Mouse (Mus musculus) splenic B cell, adult 2 months (primary cell): ENCODE measurements at regions not wholly inside any gene's neighbourhood (a gene's known extent, or its start where the extent isn't known, plus 50 kb on each side); places are given as distances from the start of the nearest gene placed in this dataset.
"Not testable (repeated sequence)": the region's sequence is repeated elsewhere in the genome, so short reads cannot be mapped to it uniquely, and the experiment has no call there.

ENCODE experiments used
- DNase-seq: peaks from one replicate; pipeline ENCODE4 v3.0.0-alpha.2; 2011; ENCODE audit warnings: low read depth, low spot score
- H3K27me3 ChIP-seq: 2 replicates; pipeline ENCODE4 v1.6.1; 2012; ENCODE audit warnings: mild to moderate bottlenecking, low read length, moderate library complexity, mixed read lengths; ENCODE audit not compliant: control insufficient read depth, poor library complexity, insufficient read depth, severe bottlenecking
- H3K36me3 ChIP-seq: 2 replicates; pipeline ENCODE4 v1.6.1; 2012; ENCODE audit warnings: mild to moderate bottlenecking, low read length, moderate library complexity, mixed read lengths; ENCODE audit not compliant: control insufficient read depth, poor library complexity, insufficient read depth, severe bottlenecking

DNA sequence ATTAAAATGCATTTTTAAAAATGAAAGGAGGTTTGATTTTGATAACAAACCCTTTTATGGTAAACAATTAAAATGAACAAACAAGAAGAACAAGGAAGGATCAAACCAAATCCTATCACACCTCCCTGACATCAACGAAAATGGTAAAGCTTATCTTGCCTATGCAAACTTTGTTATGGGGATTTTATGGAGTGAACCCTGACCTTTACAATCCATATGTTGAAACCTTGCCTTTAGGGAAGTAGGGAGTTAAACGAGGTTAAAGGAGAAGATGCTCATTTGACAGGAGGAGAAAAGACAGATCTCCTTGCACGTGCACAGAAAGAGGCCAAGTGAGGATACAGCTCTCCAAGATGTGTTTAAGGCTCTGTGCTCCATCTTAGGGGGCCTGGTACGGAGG is 379.5 kb upstream of the Dab2 start:
- H3K27me3 ChIP-seq, result no peaks in the 10 kb centered on the region
- no peak for DNase-seq
- no peaks in the 10 kb centered on the region for H3K36me3 ChIP-seq

DNA sequence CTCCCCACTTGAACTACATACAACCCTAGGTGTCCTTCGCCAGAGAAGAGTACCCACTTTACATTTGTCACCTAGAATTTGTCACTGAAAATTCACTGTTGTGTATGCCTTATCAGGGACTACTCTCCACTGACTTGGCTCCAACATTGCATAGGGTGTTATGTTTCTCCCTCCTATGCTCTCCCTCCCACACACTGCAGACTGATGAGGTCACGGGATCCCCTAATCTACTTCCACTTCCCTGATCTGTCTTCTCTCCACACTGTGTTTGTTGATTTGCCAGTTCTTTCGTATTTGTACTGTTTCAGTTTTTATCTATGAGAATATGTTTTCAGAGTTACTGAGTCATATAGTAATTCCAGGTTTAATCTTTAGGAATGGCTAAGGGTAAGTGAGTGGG is 371.8 kb upstream of the Dab2 start:
- DNase-seq, result no peak
- Histone ChIP-seq H3K36me3 (no peaks in the 10 kb centered on the region), H3K27me3 (no peaks in the 10 kb centered on the region)

GRCm38 (mm10) chr15:5933586-5933985 is 366.0 kb upstream of the Dab2 start:
- no peaks in the 10 kb centered on the region for H3K36me3 ChIP-seq
- DNase-seq, result no peak
- no peaks in the 10 kb centered on the region for H3K27me3 ChIP-seq

DNA sequence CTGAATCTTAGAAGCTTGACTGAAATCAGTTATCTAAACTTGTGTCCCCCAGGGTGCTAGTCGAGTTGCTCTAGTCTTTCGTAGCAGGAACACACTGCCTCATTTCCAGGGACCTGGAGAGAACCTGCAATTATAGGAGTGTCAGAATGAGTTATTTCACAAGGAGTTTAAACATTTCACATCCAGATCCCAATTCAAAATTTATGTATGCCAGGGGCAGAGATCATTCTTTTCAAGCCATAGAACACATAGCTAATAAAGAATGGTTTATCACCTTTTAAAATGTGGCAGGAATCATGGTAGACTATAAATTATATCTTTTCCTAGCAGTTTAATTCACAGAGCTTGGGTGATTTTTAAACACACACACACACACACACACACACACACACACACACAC is 358.6 kb upstream of the Dab2 start:
- no peaks in the 10 kb centered on the region for H3K36me3 ChIP-seq
- H3K27me3 ChIP-seq, result no peaks in the 10 kb centered on the region
- DNase-seq, result no peak

- no peaks in the 10 kb centered on the region for H3K27me3 ChIP-seq
- no peaks in the 10 kb centered on the region for H3K36me3 ChIP-seq
- DNase-seq, result no peak
Measured at GRCm38 (mm10) chr15:5946650-5947049, 352.9 kb upstream of the Dab2 start.

DNA sequence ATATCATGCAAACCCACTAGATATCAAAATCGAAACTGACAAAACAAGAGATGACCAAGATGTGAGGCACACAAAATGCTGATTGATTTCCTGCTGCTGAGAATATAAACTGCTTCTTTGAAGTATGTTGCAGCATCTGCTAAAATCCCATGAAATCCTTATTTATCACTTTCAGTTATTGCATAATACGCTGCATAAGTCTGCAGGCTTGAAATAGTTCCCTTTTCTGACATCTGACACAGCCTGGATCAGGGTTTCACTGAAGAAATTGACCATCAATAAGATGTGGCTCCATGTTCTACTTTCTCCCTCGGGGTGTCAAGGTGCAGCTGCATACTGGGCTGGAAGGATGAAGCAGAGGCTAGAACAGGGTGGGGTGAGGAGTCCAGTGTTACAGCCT is 348.7 kb upstream of the Dab2 start:
- DNase-seq, result no peak
- no peaks in the 10 kb centered on the region for H3K36me3 ChIP-seq

DNA sequence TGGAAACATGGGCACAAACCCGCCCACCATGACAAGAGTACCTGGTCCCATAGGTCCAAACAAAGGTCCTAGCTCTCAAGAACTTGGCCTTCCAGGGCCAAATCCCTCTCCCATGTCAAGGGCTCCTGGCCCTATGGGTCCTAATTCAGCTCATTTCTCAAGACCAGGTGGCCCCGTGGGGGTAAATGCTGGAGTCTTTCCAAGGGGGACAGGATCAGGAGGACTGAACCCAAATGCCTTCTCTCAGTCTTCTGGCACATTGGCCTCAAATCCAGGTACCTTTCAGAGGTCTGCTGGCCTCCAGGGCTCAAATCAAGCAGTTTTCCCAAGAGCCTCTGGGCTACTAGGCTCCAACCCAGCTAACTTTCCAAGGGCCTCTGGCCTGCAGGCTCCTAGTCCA is 347.9 kb upstream of the Dab2 start:
- H3K27me3 ChIP-seq, H3K36me3 ChIP-seq, DNase-seq: not testable (repeated sequence)

More for the DNA sequence above, 348.7 kb upstream of the Dab2 start:
- no peaks in the 10 kb centered on the region for H3K27me3 ChIP-seq

GRCm38 (mm10) chr15:5953106-5953505 is 346.5 kb upstream of the Dab2 start:
- Histone ChIP-seq H3K27me3 (no peaks in the 10 kb centered on the region), H3K36me3 (no peaks in the 10 kb centered on the region)
- DNase-seq, result no peak

GRCm38 (mm10) chr15:5991351-5992065 is 308.1 kb upstream of the Dab2 start:
- DNase-seq, result no peak
- Histone ChIP-seq H3K36me3 (no peaks in the 10 kb centered on the region), H3K27me3 (no peaks in the 10 kb centered on the region)

GRCm38 (mm10) chr15:5992146-5992545 is 307.4 kb upstream of the Dab2 start:
- not testable (repeated sequence) for H3K36me3 ChIP-seq, H3K27me3 ChIP-seq, DNase-seq

GRCm38 (mm10) chr15:6000816-6001215 is 298.8 kb upstream of the Dab2 start:
- DNase-seq, result no peak
- Histone ChIP-seq H3K27me3 (no peaks in the 10 kb centered on the region), H3K36me3 (no peaks in the 10 kb centered on the region)

GRCm38 (mm10) chr15:6001394-6001793 is 298.2 kb upstream of the Dab2 start:
- no peaks in the 10 kb centered on the region for H3K27me3 ChIP-seq
- no peaks in the 10 kb centered on the region for H3K36me3 ChIP-seq
- DNase-seq, result no peak

DNA sequence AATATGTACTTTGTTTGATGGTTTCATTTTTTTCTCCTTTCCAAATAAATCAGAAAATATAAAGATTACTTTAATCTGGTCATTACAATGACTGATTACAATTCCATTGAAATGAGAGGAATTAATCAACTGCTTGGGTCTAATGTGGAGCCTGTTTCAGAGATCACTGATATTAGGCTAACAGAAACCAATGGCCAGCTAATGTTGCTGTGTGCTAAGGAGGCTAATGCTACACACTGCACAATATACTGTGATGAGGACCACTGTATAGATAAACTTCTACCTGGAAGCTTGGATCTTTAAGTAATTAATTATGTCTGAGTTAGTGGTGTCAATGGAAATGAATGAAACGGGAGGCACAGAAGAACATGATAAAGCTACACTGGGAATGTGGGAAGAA is 284.6 kb upstream of the Dab2 start:
- no peaks in the 10 kb centered on the region for H3K27me3 ChIP-seq
- no peaks in the 10 kb centered on the region for H3K36me3 ChIP-seq
- no peak for DNase-seq

GRCm38 (mm10) chr15:6016637-6017049 is 282.9 kb upstream of the Dab2 start:
- DNase-seq, result no peak
- Histone ChIP-seq H3K27me3 (no peaks in the 10 kb centered on the region), H3K36me3 (no peaks in the 10 kb centered on the region)

DNA sequence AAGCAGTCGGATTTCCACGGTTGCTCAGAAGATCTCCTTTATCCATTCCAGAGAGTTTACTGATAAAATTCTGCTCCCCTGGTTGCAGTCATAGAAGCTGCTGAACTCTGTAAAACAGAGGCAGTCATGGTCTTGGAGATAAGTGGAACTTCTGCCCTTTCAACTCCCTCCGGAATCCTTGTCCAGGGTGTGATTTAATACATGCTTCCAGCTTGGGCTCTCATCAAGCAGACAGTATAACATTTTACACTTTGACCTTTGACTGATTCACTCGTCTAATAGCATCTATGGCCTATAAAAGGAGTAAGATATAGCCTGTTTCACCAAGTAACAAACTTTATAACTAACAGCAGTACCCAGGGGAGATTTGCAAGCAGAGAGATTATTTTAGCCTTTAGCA is 274.0 kb upstream of the Dab2 start:
- DNase-seq, result no peak

GRCm38 (mm10) chr15:6029214-6029613 is 270.4 kb upstream of the Dab2 start:
- no peak for DNase-seq
- no peaks in the 10 kb centered on the region for H3K27me3 ChIP-seq
- no peaks in the 10 kb centered on the region for H3K36me3 ChIP-seq

More for the DNA sequence above, 274.0 kb upstream of the Dab2 start:
- no peaks in the 10 kb centered on the region for H3K36me3 ChIP-seq
- H3K27me3 ChIP-seq, result no peaks in the 10 kb centered on the region
